Mouse (Mus musculus) intestine, postnatal 0 days (tissue): Measurements from ENCODE around the gene Elk4. TPM values are rescaled to one million over a fixed set of nuclear protein-coding genes. Genes with fewer than 3 reads are reported as not detected.

Experiments used
- ATAC-seq: fragments of 200-750 bp; cut with Nextera tagmentation; 2 replicates; pipeline ENCODE4 v1.8.0; 2017; ENCODE audit warnings: mild to moderate bottlenecking, moderate TSS enrichment, moderate library complexity
- H3K27ac ChIP-seq: fragments of 300-500 bp; sonication (generic); 2 replicates; pipeline ENCODE4 v1.5.1; 2014; ENCODE audit warnings: mild to moderate bottlenecking, low read depth, low read length, moderate library complexity
- H3K27me3 ChIP-seq: fragments of 300-500 bp; sonication (generic); replicated peaks from 2 replicates; pipeline ENCODE4 v1.6.1; 2014; ENCODE audit warnings: low read length, mixed read lengths; ENCODE audit not compliant: control insufficient read depth, insufficient read depth
- H3K36me3 ChIP-seq: fragments of 300-500 bp; sonication (generic); 2 replicates; pipeline ENCODE4 v1.6.1; 2014; ENCODE audit warnings: mild to moderate bottlenecking, moderate library complexity; ENCODE audit not compliant: control insufficient read depth, insufficient read depth
- H3K4me1 ChIP-seq: fragments of 300-500 bp; sonication (generic); replicated peaks from 2 replicates; pipeline ENCODE4 v1.6.1; 2014; ENCODE audit warnings: antibody characterized with exemption, low read length, mixed read lengths; ENCODE audit not compliant: control insufficient read depth, insufficient read depth
- H3K4me2 ChIP-seq: fragments of 300-500 bp; sonication (generic); replicated peaks from 2 replicates; pipeline ENCODE4 v1.6.1; 2014; ENCODE audit warnings: low read depth, mild to moderate bottlenecking, moderate library complexity
- H3K4me3 ChIP-seq: fragments of 300-500 bp; sonication (generic); 2 replicates; pipeline ENCODE4 v1.5.1; 2014; ENCODE audit warnings: low read depth, low read length
- H3K9ac ChIP-seq: fragments of 300-500 bp; sonication (generic); 2 replicates; pipeline ENCODE4 v1.6.1; 2014; ENCODE audit warnings: mild to moderate bottlenecking, low read depth, low read length
- H3K9me3 ChIP-seq: fragments of 300-500 bp; sonication (generic); 2 replicates; pipeline ENCODE4 v1.6.1; 2016; ENCODE audit warnings: mixed run types; ENCODE audit not compliant: control insufficient read depth
- CTCF ChIP-seq: sonication (generic); IDR thresholded peaks from 2 replicates; pipeline ENCODE4 v1.5.1; 2016; ENCODE audit warnings: low read depth, mild to moderate bottlenecking, control low read depth, antibody characterized with exemption, moderate library complexity
- WGBS: fragments of 180-500 bp; shearing (Covaris S2); extraction: QIAGEN DNeasy Blood & Tissue Kit; methylation state at CpG from one replicate; pipeline ENCODE4 v1.1.7; 2014; 5-methylcytosine and 5-hydroxymethylcytosine counted together
- polyA plus RNA-seq: library from polyadenylated mRNA; unstranded; fragments of >200 nt; fragmentation: Nextera tagmentation; extraction: Ambion mirVana; gene quantifications from 2 replicates; pipeline ENCODE4 v1.2.1, GENCODE M21; 2015

The Elk4 gene
- polyA plus RNA-seq, 1 experiment from 2014 or later, result 16.4 TPM

- Histone ChIP-seq H3K27me3 (peaks cover 21% of the 10 kb centered on the region), H3K36me3 (no peaks in the 10 kb centered on the region), H3K27ac (no peak overlapping the region), H3K9me3 (no peaks in the 10 kb centered on the region), H3K4me2 (no peak overlapping the region), H3K4me1 (0 out of 2 replicates have a peak, but pooled peaks cover 2% of the 10 kb centered on the region), H3K4me3 (no peak overlapping the region), H3K9ac (no peak overlapping the region)
- no peak for ATAC-seq
- 68% methylated on average over 1 of the region's 1 CpGs for WGBS
- no peak for TF ChIP-seq CTCF
These were observed 57.6 kb downstream of the Elk4 start for GRCm38 (mm10) chr1:132065001-132065400.

GRCm38 (mm10) chr1:132065475-132066172, 58.2 kb downstream of the Elk4 start:
- TF ChIP-seq CTCF, result no peak
- H3K36me3 ChIP-seq, result no peaks in the 10 kb centered on the region
- H3K27ac ChIP-seq, result no peak overlapping the region
- WGBS, result 82% methylated on average over 8 of the region's 8 CpGs
- no peak overlapping the region for H3K4me2 ChIP-seq
- no peak for ATAC-seq
- H3K9ac ChIP-seq, result no peak overlapping the region
- 0 out of 2 replicates have a peak, but pooled peaks cover 2% of the 10 kb centered on the region for H3K4me1 ChIP-seq
- H3K4me3 ChIP-seq, result no peak overlapping the region
- peaks cover 21% of the 10 kb centered on the region for H3K27me3 ChIP-seq
- H3K9me3 ChIP-seq, result no peaks in the 10 kb centered on the region

GRCm38 (mm10) chr1:132067261-132068255, 60.2 kb downstream of the Elk4 start, which contains the start of gene Mfsd4a:
Gene Mfsd4a (minus strand): TSS chr1:132068062.
- WGBS, result 3% methylated on average over 70 of the region's 80 CpGs
- no peaks in the 10 kb centered on the region for H3K36me3 ChIP-seq
- H3K9ac ChIP-seq, result peak within 1 kb of the TSS; percentile 45
- ATAC-seq, result peak; percentile 69
- H3K4me2 ChIP-seq, result peak within 1 kb of the TSS; percentile 93
- H3K9me3 ChIP-seq, result no peaks in the 10 kb centered on the region
- no peaks in the 10 kb centered on the region for H3K4me1 ChIP-seq
- H3K27ac ChIP-seq, result no peak within 1 kb of the TSS
- H3K27me3 ChIP-seq, result peaks cover 21% of the 10 kb centered on the region
- TF ChIP-seq CTCF, result peak; percentile 53
- H3K4me3 ChIP-seq, result peak within 1 kb of the TSS; percentile 44

DNA sequence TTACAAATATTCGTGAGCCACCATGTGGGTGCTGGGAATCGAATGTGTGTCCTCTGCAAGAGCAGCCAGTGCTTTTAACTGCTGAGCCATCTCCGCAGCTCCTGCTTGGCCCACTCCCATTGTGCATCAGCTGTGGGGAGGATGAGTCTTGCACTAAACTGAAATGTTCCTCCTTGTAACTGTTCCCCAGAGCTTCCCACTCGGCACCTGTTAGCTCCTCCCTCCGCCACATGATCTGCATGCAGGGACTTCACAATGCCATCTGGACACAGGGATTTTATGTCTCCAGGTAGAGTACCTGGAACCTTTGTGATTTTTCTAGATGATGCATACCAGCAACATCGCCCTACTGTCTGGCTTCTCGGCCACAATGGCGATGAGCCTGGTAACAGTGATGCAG, 62.0 kb downstream of the Elk4 start:
- ATAC-seq, result no peak
- Histone ChIP-seq H3K9me3 (no peaks in the 10 kb centered on the region), H3K4me2 (no peak overlapping the region), H3K27me3 (peaks cover 21% of the 10 kb centered on the region), H3K27ac (no peak overlapping the region), H3K36me3 (no peaks in the 10 kb centered on the region), H3K4me3 (no peak overlapping the region), H3K9ac (no peak overlapping the region), H3K4me1 (no peaks in the 10 kb centered on the region)
- no peak for TF ChIP-seq CTCF
- WGBS, result 87% methylated on average over 8 of the region's 8 CpGs

- Histone ChIP-seq H3K27ac (no peak overlapping the region), H3K9me3 (no peaks in the 10 kb centered on the region), H3K4me3 (no peak overlapping the region), H3K4me1 (no peaks in the 10 kb centered on the region), H3K36me3 (no peaks in the 10 kb centered on the region), H3K27me3 (peaks cover 21% of the 10 kb centered on the region), H3K4me2 (no peak overlapping the region), H3K9ac (no peak overlapping the region)
- no peak for ATAC-seq
- no peak for TF ChIP-seq CTCF
- WGBS, result 81% methylated on average over 3 of the region's 3 CpGs
These were observed 63.3 kb downstream of the Elk4 start for GRCm38 (mm10) chr1:132070659-132071058.

DNA sequence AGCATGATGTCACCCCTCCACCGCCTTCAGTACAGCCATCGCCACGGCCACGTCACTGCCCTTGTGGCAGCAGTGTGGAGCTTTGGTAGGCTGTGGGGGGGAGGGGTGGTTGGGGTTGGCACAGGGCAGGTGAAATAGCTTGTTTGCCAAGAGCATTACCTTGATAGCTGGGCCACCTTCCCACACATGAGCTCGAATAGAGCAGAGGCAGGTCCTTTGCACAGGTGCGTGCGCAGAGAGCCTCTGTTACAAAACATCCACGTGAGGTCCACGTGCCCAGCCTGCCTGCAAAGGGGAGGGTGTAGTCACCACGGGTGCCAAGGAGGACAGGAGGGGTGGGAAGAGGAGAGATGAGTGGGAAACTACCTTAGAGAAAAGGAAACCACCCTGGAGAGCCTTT, 68.2 kb downstream of the Elk4 start:
- Histone ChIP-seq H3K9me3 (no peaks in the 10 kb centered on the region), H3K27ac (no peak overlapping the region), H3K4me2 (no peak overlapping the region), H3K9ac (no peak overlapping the region), H3K27me3 (no peaks in the 10 kb centered on the region), H3K36me3 (no peaks in the 10 kb centered on the region), H3K4me1 (no peaks in the 10 kb centered on the region), H3K4me3 (no peak overlapping the region)
- ATAC-seq, result peak; percentile 45; the same call in 1 of the 2 replicates
- WGBS, result 84% methylated on average over 10 of the region's 10 CpGs
- no peak for TF ChIP-seq CTCF
